Mouse (Mus musculus): ENCODE measurements around the gene Arid1a. TPM values are rescaled to one million over a fixed set of nuclear protein-coding genes. Genes with fewer than 3 reads are reported as not detected.
"Not testable (repeated sequence)": the region's sequence is repeated elsewhere in the genome, so short reads cannot be mapped to it uniquely, and the experiment has no call there.

The Arid1a gene
- total RNA-seq, 2 experiments from 2014 or later: 33.5 to 44.1 TPM

- peak; percentile 45 for DNase-seq
These were observed 81.0 kb downstream of the Arid1a start for GRCm38 (mm10) chr4:133675594-133676016.

- DNase-seq: no peak
These were observed 82.3 kb downstream of the Arid1a start for GRCm38 (mm10) chr4:133674331-133674695.

GRCm38 (mm10) chr4:133673666-133674330 lies 82.8 kb downstream of the Arid1a start:
- DNase-seq: peak; percentile 41

GRCm38 (mm10) chr4:133672845-133673647 lies 83.5 kb downstream of the Arid1a start:
- DNase-seq: no peak

GRCm38 (mm10) chr4:133671881-133672844 lies 84.4 kb downstream of the Arid1a start, which contains the start of gene Pigv:
TSS of gene Pigv (minus strand) at chr4:133672647.
- peak; percentile 98 for DNase-seq

GRCm38 (mm10) chr4:133671184-133671880 lies 85.2 kb downstream of the Arid1a start:
- DNase-seq: peak; percentile 85

- no peak for DNase-seq
These were observed 86.8 kb downstream of the Arid1a start for GRCm38 (mm10) chr4:133669652-133670210.

- peak; percentile 60 for DNase-seq
These were observed 88.0 kb downstream of the Arid1a start for GRCm38 (mm10) chr4:133668537-133668936.

GRCm38 (mm10) chr4:133666199-133666598 lies 90.4 kb downstream of the Arid1a start:
- DNase-seq: no peak

GRCm38 (mm10) chr4:133665118-133665517 lies 91.5 kb downstream of the Arid1a start:
- no peak for DNase-seq

GRCm38 (mm10) chr4:133662945-133663344 lies 93.6 kb downstream of the Arid1a start:
- no peak for DNase-seq

- DNase-seq: no peak
These were observed 94.1 kb downstream of the Arid1a start for GRCm38 (mm10) chr4:133662421-133662820.

- peak; percentile 87 for DNase-seq
These were observed 96.1 kb downstream of the Arid1a start for GRCm38 (mm10) chr4:133660193-133661155.

- DNase-seq: peak; percentile 38
These were observed 96.9 kb downstream of the Arid1a start for GRCm38 (mm10) chr4:133659497-133660192.

GRCm38 (mm10) chr4:133658729-133659128 lies 97.8 kb downstream of the Arid1a start:
- no peak for DNase-seq

- no peak for DNase-seq
These were observed 98.6 kb downstream of the Arid1a start for GRCm38 (mm10) chr4:133657829-133658458.

GRCm38 (mm10) chr4:133656997-133657396 lies 99.6 kb downstream of the Arid1a start:
- no peak for DNase-seq

- DNase-seq: no peak
These were observed 100.3 kb downstream of the Arid1a start for GRCm38 (mm10) chr4:133656294-133656693.

- DNase-seq: not testable (repeated sequence)
These were observed 102.5 kb downstream of the Arid1a start for GRCm38 (mm10) chr4:133654070-133654469.
